Mouse (Mus musculus) spleen, postnatal 14 days (tissue): Measurements from ENCODE around the gene Sumf1.
A peak's percentile ranks its signal among the peaks of the same experiment; 100 is the strongest.

Source experiments
- DNase-seq, 2 experiments: peaks; one replicate each; pipeline ENCODE4 v3.0.0; 2021 to 2022; ENCODE audit warnings: low spot score in 2 of 2

Gene Sumf1

GRCm38 (mm10) chr6:108146637-108147036, 38.7 kb downstream of the Sumf1 start:
- DNase-seq: no peak

DNA sequence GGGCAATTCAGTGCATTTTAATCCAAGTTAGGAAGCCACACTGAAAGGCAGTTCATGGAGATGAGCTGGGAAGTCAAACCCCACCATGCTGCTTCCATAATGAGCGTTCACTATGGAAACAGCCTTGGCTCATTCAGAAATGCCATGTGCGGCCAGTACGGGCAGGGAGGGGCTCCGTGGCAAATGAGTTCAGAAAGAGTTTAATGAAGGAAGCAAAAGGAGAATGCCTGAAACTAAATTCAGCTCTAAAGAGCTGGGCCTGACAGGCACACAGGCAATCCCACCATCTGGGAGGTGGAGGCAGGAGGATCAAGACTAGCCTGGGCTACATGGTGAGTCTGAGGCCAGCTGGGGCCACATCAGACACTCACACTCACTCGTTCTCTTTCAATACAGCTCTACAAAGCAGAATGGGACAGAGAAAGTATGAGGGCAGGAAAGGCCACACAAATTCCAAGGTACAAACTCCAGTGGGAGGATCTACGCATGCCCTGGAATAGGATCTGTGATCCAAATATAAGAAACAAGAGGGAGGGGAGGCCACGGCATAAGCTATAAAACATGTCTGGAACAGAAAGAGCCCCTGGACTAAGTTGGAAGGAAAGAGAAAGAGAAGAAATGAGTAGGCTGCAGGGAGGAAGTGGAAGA, 39.3 kb downstream of the Sumf1 start:
- no peak for DNase-seq

DNA sequence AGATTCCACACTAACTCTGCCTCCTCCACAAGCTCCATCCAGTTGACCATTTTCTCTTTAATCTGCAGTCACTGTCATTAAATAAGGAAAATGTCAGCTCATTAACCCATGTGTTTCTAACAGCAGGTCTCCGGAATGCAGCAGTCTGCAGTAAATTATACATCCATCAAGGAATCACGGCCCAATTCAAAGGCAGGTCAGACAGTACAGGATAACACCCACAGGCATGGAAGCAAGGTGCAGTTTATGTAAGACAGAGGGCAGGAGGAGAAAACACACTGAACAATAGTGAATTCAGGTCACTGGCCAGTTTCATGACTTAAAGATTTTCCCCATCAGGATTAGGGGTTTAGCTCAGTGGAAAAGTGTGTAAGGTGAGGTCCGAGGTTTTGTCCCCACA, 40.1 kb downstream of the Sumf1 start:
- no peak for DNase-seq

- DNase-seq: no peak
Measured at GRCm38 (mm10) chr6:108142796-108143195, 42.6 kb downstream of the Sumf1 start.

- no peak for DNase-seq
Measured at GRCm38 (mm10) chr6:108140722-108141490, 44.5 kb downstream of the Sumf1 start.

DNA sequence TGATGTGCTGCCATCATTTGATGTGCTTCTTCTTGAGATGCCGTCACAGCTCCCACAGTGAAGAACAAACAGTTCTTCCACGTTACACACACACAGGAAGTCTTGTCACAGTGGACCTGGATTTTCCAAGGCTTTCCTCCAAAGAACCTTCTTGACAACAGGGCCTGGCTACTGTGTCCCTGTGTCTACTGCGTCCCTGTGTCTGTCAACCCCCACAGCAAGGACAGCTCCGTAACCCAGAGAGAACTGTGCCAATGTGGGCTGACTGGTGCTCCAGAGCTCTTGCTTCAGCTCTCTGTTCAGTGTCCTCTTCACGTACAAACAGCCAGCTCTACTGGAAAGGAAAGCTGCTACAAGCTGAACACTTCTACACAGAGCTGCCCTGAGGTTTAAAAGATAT, 48.4 kb downstream of the Sumf1 start:
- DNase-seq: no peak

GRCm38 (mm10) chr6:108136286-108136685, 49.1 kb downstream of the Sumf1 start:
- DNase-seq: no peak

- DNase-seq: no peak
Measured at GRCm38 (mm10) chr6:108132268-108132935, 53.0 kb downstream of the Sumf1 start.

DNA sequence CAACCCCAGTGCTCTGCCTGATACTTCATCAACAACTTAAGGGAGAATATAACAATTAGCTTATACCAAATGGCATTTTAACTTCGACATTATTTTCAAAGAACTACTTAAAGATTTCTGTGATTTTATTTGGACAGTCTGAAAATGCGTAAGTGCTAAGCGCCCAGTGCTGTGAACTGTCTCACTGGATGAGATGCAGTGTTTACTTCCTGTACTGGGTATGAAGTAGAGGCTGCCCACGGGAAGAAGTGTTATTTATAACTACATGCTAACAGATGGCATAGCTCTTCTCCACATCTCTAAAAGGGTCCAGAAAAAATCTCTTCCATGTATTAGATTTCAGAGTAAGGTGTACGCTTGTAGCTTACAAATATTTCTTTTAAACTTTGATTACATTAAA, 54.7 kb downstream of the Sumf1 start:
- DNase-seq: no peak

DNA sequence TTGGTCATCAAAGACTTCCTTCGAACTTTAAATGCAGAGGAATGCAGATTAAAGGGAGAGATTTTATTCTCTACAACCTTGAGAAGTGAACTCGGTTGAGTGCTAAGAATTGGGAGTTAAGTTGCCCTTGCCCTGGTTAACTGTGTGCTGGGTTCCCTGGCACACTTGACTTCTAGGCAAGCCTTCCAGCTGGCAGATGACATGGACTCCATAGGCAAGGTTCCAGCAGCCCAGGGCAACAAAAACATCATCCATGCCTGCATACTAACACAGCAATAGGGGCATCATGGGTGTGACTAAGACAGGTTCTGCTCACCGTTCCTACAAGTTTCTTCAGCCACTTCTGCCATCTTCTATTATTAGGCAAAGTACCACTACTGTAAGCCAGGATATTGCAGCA, 58.8 kb downstream of the Sumf1 start:
- DNase-seq: no peak

- DNase-seq: no peak
Measured at GRCm38 (mm10) chr6:108125474-108125873, 59.9 kb downstream of the Sumf1 start.

DNA sequence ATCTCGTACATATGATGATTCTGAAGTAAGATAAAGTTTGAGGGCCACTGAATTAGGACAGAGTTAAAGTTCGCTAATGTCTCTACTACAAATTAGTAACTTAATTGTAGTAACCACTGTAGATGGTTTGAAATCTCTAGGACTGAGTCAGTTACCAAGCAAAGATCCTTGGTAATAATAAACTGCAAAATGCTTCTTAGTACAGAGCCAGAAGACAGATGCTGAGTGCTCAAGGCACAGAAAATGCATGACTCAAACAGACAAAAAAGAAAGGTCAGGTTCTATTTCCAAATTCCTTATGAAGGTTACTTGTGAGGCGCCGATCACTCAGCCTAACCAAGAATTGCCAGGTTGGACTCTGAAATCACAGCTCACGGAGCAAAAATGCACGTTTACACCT, 67.5 kb downstream of the Sumf1 start:
- no peak for DNase-seq

DNA sequence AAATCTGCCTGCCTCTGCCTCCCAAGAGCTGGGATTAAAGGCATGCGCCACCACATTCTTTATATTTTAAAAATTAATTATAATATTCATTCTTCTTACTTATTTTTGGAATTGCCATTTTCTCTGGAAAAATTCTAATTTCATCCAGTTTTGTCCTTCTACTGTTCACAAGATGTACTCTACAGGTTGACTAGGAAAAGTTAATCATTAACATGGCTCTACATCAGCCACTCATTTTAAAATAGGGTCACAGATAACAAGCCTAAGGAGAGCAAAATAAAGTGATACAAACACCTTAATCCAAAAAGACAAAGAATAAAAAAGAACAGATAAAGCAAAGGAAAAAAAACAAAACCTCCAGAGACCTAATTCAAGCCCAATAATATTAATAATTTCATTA, 70.4 kb downstream of the Sumf1 start:
- DNase-seq: no peak

- DNase-seq: no peak
Measured at GRCm38 (mm10) chr6:108111693-108112092, 73.7 kb downstream of the Sumf1 start.

GRCm38 (mm10) chr6:108110336-108110735, 75.0 kb downstream of the Sumf1 start:
- no peak for DNase-seq

DNA sequence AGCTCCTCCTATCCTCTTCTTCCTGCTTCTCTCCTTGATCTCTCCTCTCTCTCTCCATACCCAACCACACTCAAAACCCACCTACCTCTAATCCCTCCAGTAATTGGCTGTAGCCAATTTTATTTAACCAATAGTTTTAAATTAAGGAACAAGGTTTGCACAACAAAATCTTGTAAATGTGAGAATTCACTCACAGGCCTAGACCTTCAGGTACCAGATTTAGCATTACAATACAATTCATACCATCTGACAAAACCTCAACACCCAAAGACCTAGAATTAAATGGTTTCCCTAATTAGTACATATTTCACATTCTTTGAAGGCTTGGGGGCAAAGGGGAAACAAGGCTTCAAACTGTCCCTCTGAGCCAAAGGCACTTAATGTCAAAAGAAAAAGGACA, 78.0 kb downstream of the Sumf1 start:
- DNase-seq: no peak

DNA sequence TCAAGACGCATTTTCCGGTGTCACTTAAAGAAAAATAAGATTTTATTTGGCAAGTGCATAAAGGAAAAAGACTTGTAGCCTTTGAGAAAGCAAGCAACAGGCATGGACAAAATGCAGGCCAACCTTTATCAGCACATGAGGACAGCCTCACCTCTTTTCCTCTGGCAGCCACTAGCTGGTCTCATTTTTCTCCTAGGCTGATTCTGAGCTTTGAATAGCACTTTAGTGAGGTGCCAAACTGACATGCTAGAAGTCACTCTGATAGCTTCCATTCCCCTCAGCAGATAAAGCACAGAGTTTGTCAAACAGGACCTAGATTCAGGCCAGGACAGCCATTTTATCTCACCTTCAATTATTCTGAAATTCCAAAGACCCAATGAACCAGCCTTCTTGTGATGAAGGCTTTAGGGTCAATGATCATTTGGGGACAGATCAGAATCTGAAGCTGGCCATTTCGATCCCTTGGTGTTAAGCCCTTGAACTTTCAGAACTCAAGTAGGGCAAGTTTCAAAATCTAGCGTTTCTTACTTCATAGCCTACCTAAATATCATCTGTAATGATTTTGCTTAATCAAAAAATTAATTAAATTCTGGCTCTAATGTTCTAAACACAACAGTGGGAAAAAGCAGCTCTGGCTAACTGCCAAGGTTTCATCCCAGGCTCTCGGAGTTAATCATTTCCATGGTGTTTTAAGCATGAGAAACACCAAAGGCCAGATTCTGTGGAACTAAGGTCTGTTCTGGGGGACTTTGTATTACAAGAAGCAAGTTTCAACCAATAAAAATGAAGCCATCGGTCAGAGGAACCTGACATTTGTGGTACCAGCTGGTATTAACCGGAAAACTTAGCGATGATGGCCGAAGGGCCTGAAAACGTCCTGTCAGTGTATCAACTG, 83.2 kb downstream of the Sumf1 start:
- no peak for DNase-seq

- no peak for DNase-seq
Measured at GRCm38 (mm10) chr6:108098846-108099217, 86.5 kb downstream of the Sumf1 start.

GRCm38 (mm10) chr6:108098171-108098845, 87.1 kb downstream of the Sumf1 start:
- peak in 1 of 2 experiments; percentile 41 for DNase-seq

GRCm38 (mm10) chr6:108095445-108095844, 89.9 kb downstream of the Sumf1 start:
- no peak for DNase-seq

GRCm38 (mm10) chr6:108093449-108093848, 91.9 kb downstream of the Sumf1 start:
- no peak for DNase-seq
